Mouse (Mus musculus) G1E (cell line): ENCODE results near the gene Sugp1.

Experiments
- CTCF ChIP-seq: IDR thresholded peaks from 2 replicates; pipeline ENCODE4 v1.5.1; 2012; ENCODE audit warnings: low read depth, low read length, inconsistent platforms, mixed read lengths
- GATA1 ChIP-seq: IDR thresholded peaks from 2 replicates; pipeline ENCODE4 v1.6.1; 2012; ENCODE audit warnings: borderline replicate concordance, low read length, inconsistent platforms, mixed read lengths
- TAL1 ChIP-seq: conservative IDR thresholded peaks from 2 replicates; pipeline ENCODE4 v1.6.1; 2012; ENCODE audit warnings: low read depth, low read length, inconsistent platforms, mixed read lengths

DNA sequence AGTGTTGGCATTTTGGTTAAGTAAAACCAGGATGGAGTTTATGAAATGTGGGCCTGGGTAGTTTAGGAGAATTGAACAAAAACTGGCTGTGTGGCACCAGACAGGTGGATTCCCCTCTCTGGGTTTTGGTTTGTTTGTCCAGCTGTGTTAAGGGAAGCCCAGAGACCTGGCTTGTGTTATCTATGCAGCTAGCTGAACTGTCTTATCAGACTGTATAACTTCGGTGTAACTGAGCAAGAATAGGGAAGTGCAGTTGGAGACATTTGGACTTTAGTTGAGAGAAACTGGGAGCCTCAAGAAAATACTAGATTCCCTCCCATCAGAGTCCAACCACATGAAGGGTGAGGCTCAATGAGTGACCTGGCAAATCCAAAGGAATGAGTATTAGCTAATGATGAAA is 31.1 kb downstream of the Sugp1 start:
- no peak for TF ChIP-seq CTCF
- TF ChIP-seq GATA1, result no peak
- no peak for TF ChIP-seq TAL1
